Mouse (Mus musculus) liver, embryonic 15.5 days (tissue): ENCODE data around the gene Msi2. TPM values are rescaled to one million over a fixed set of nuclear protein-coding genes. Genes with fewer than 3 reads are reported as not detected.

ENCODE experiments used
- ATAC-seq: fragments of 200-750 bp; cut with Nextera tagmentation; 2 replicates; pipeline ENCODE4 v1.8.0; 2017; ENCODE audit warnings: moderate number of reproducible peaks, mild to moderate bottlenecking, moderate library complexity; ENCODE audit not compliant: insufficient read depth
- H3K27ac ChIP-seq: fragments of 300-500 bp; sonication (generic); replicated peaks from 2 replicates; pipeline ENCODE4 v1.5.1; 2015; ENCODE audit warnings: mild to moderate bottlenecking, inconsistent platforms
- H3K27me3 ChIP-seq: fragments of 300-500 bp; sonication (generic); 2 replicates; pipeline ENCODE4 v1.6.1; 2015; ENCODE audit warnings: mild to moderate bottlenecking, inconsistent platforms
- H3K36me3 ChIP-seq: fragments of 300-500 bp; sonication (generic); replicated peaks from 2 replicates; pipeline ENCODE4 v1.6.1; 2015; ENCODE audit warnings: moderate library complexity, mild to moderate bottlenecking, inconsistent platforms
- H3K4me1 ChIP-seq: fragments of 300-500 bp; sonication (generic); replicated peaks from 2 replicates; pipeline ENCODE4 v1.6.1; 2015; ENCODE audit warnings: inconsistent platforms
- H3K4me2 ChIP-seq: fragments of 300-500 bp; sonication (generic); 2 replicates; pipeline ENCODE4 v1.6.1; 2015; ENCODE audit warnings: moderate library complexity, mild to moderate bottlenecking, inconsistent platforms
- H3K4me3 ChIP-seq: fragments of 300-500 bp; sonication (generic); replicated peaks from 2 replicates; pipeline ENCODE4 v1.5.1; 2015; ENCODE audit warnings: mild to moderate bottlenecking, inconsistent platforms
- H3K9ac ChIP-seq: fragments of 300-500 bp; sonication (generic); 2 replicates; pipeline ENCODE4 v1.6.1; 2015; ENCODE audit warnings: moderate library complexity, mild to moderate bottlenecking, inconsistent platforms
- H3K9me3 ChIP-seq: fragments of 300-500 bp; sonication (generic); replicated peaks from 2 replicates; pipeline ENCODE4 v1.6.1; 2016; ENCODE audit warnings: inconsistent platforms
- WGBS: fragments of 180-500 bp; shearing (Covaris S2); methylation state at CpG from one replicate; pipeline ENCODE4 v1.1.7; 2015; ENCODE audit warnings: mixed read lengths; ENCODE audit not compliant: insufficient replicate concordance; 5-methylcytosine and 5-hydroxymethylcytosine counted together
- polyA plus RNA-seq: library from polyadenylated mRNA; unstranded; fragments of >200 nt; fragmentation: Nextera tagmentation; extraction: Ambion mirVana; gene quantifications from 2 replicates; pipeline ENCODE4 v1.2.1, GENCODE M21; 2015

The Msi2 gene
- polyA plus RNA-seq, 1 experiment from 2014 or later = 3.1 TPM

- Histone ChIP-seq H3K4me2 (no peak overlapping the region), H3K27ac (no peak overlapping the region), H3K4me1 (peaks cover 3% of the 10 kb centered on the region), H3K27me3 (no peaks in the 10 kb centered on the region), H3K4me3 (no peak overlapping the region), H3K36me3 (peaks cover 32% of the 10 kb centered on the region), H3K9me3 (no peaks in the 10 kb centered on the region), H3K9ac (no peak overlapping the region)
- WGBS = 85% methylated on average over 15 of the region's 15 CpGs
- ATAC-seq = no peak
Measured at GRCm38 (mm10) chr11:88709876-88710614, 8.3 kb downstream of the Msi2 start.

GRCm38 (mm10) chr11:88707228-88707775 lies 11.0 kb downstream of the Msi2 start:
- H3K9me3 ChIP-seq = no peaks in the 10 kb centered on the region
- H3K4me1 ChIP-seq = 0 out of 2 replicates have a peak, but pooled peaks cover 9% of the 10 kb centered on the region
- H3K27ac ChIP-seq = no peak overlapping the region
- peaks cover 29% of the 10 kb centered on the region for H3K36me3 ChIP-seq
- no peaks in the 10 kb centered on the region for H3K27me3 ChIP-seq
- ATAC-seq = no peak
- no peak overlapping the region for H3K4me2 ChIP-seq
- no peak overlapping the region for H3K9ac ChIP-seq
- H3K4me3 ChIP-seq = no peak overlapping the region
- WGBS = 75% methylated on average over 11 of the region's 11 CpGs

DNA sequence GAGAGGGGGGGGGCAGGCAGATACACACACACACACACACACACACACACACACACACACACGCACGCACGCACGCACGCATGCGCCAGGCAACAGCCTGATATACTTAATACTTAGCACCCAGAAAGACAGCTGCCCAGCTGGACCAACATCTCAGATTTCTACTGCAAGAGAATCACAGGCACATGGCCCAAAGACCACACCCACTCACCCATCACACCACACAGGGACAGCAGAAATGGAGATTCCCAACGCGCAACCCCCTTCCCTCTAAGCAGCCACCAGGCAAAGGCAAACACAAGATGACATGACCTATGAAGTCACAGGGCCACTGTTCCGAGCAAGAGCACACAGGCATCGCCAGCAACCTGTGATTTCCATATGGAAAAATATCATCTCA lies 13.6 kb downstream of the Msi2 start:
- no peaks in the 10 kb centered on the region for H3K9me3 ChIP-seq
- 79% methylated on average over 10 of the region's 10 CpGs for WGBS

DNA sequence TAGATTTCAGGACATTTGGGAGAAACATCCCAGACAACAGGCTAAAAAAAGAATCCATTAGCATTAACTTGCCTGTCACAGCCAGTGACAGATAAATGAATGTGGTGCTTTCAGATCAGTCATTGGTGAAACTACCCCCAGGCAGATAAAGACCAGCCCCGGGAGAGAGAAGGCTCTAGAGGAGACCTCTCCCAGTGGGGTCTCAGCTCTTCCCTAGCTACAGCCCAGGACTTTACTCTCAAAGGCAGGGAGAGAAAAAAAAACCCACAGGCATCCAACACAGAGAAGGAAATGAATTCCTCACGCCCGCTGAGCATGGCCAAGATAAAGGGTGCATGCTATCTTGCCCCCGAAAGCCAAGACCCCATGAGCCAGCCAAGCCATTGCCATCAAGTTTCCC lies 15.1 kb downstream of the Msi2 start:
- 53% methylated on average over 4 of the region's 4 CpGs for WGBS
- no peak for ATAC-seq

More for the DNA sequence above, 13.6 kb downstream of the Msi2 start:
- peak; percentile 34; the same call in 1 of the 2 replicates for ATAC-seq
- Histone ChIP-seq H3K36me3 (peaks cover 23% of the 10 kb centered on the region), H3K4me3 (no peak overlapping the region), H3K4me2 (no peak overlapping the region), H3K27ac (no peak overlapping the region), H3K4me1 (0 out of 2 replicates have a peak, but pooled peaks cover 9% of the 10 kb centered on the region), H3K27me3 (no peaks in the 10 kb centered on the region), H3K9ac (no peak overlapping the region)

DNA sequence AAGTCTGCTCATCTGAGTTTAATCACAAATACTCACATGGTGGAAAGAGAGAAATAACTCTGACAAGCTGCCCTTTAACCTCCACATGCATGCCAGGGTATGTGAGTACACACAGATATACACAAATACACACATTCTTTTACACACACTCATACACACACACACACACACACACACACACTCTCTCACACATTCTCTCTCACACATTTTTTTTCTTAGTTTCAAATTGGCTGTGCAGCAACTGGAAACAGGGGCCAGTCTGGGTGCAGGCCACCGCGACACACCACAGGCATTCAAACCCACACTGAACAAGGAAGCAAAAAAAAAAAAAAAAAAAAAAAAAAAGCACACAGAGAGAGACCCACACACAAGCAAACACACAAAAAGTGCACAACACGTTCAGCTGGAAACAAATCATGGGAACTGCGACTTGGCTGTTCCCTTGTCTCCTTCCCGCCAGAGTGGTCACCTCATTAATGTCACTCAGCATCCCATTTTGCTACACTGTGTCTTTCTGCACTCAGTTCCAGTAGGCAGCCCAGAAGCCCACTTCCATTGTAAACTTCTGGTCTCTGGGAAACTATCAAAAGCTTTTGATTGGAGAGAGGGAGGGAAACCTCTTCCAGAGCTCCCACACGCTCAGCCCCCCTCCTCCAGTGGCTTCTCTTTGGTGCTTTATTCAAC lies 16.2 kb downstream of the Msi2 start:
- H3K4me1 ChIP-seq = 0 out of 2 replicates have a peak, but pooled peaks cover 9% of the 10 kb centered on the region
- H3K9ac ChIP-seq = no peak overlapping the region
- WGBS = 85% methylated on average over 6 of the region's 6 CpGs
- H3K27me3 ChIP-seq = no peaks in the 10 kb centered on the region
- peaks cover 17% of the 10 kb centered on the region for H3K36me3 ChIP-seq
- no peak overlapping the region for H3K4me3 ChIP-seq
- no peak for ATAC-seq
- H3K4me2 ChIP-seq = no peak overlapping the region
- no peak overlapping the region for H3K27ac ChIP-seq
- no peaks in the 10 kb centered on the region for H3K9me3 ChIP-seq

More for the DNA sequence above, 15.1 kb downstream of the Msi2 start:
- H3K27me3 ChIP-seq = no peaks in the 10 kb centered on the region
- H3K9ac ChIP-seq = no peak overlapping the region
- no peak overlapping the region for H3K4me2 ChIP-seq
- H3K36me3 ChIP-seq = peaks cover 17% of the 10 kb centered on the region
- H3K9me3 ChIP-seq = no peaks in the 10 kb centered on the region
- H3K4me3 ChIP-seq = no peak overlapping the region
- H3K27ac ChIP-seq = no peak overlapping the region
- 0 out of 2 replicates have a peak, but pooled peaks cover 9% of the 10 kb centered on the region for H3K4me1 ChIP-seq

- ATAC-seq = no peak
- no peak overlapping the region for H3K27ac ChIP-seq
Measured at GRCm38 (mm10) chr11:88701020-88701419, 17.3 kb downstream of the Msi2 start.

GRCm38 (mm10) chr11:88700202-88700711 lies 18.1 kb downstream of the Msi2 start:
- no peaks in the 10 kb centered on the region for H3K27me3 ChIP-seq
- ATAC-seq = no peak
- no peaks in the 10 kb centered on the region for H3K9me3 ChIP-seq
- H3K36me3 ChIP-seq = peaks cover 17% of the 10 kb centered on the region
- no peak overlapping the region for H3K9ac ChIP-seq
- WGBS = 76% methylated on average over 15 of the region's 15 CpGs
- H3K27ac ChIP-seq = no peak overlapping the region
- H3K4me1 ChIP-seq = 0 out of 2 replicates have a peak, but pooled peaks cover 9% of the 10 kb centered on the region
- H3K4me3 ChIP-seq = no peak overlapping the region
- H3K4me2 ChIP-seq = no peak overlapping the region

More at GRCm38 (mm10) chr11:88701020-88701419, 17.3 kb downstream of the Msi2 start:
- H3K27me3 ChIP-seq = no peaks in the 10 kb centered on the region
- H3K4me1 ChIP-seq = 0 out of 2 replicates have a peak, but pooled peaks cover 9% of the 10 kb centered on the region
- WGBS = 85% methylated on average over 6 of the region's 6 CpGs
- H3K9me3 ChIP-seq = no peaks in the 10 kb centered on the region
- H3K9ac ChIP-seq = no peak overlapping the region
- no peak overlapping the region for H3K4me3 ChIP-seq
- H3K4me2 ChIP-seq = no peak overlapping the region
- peaks cover 17% of the 10 kb centered on the region for H3K36me3 ChIP-seq

GRCm38 (mm10) chr11:88693905-88694893 lies 24.1 kb downstream of the Msi2 start:
- no peaks in the 10 kb centered on the region for H3K36me3 ChIP-seq
- no peaks in the 10 kb centered on the region for H3K27me3 ChIP-seq
- H3K27ac ChIP-seq = no peak overlapping the region
- ATAC-seq = no peak
- WGBS = 79% methylated on average over 20 of the region's 20 CpGs
- no peak overlapping the region for H3K4me3 ChIP-seq
- H3K9me3 ChIP-seq = no peaks in the 10 kb centered on the region
- H3K4me2 ChIP-seq = no peak overlapping the region
- no peak overlapping the region for H3K9ac ChIP-seq
- peaks cover 26% of the 10 kb centered on the region for H3K4me1 ChIP-seq

GRCm38 (mm10) chr11:88693002-88693769 lies 25.1 kb downstream of the Msi2 start:
- 77% methylated on average over 13 of the region's 13 CpGs for WGBS
- H3K9ac ChIP-seq = no peak overlapping the region
- ATAC-seq = no peak
- peaks cover 29% of the 10 kb centered on the region for H3K4me1 ChIP-seq
- H3K36me3 ChIP-seq = no peaks in the 10 kb centered on the region
- no peak overlapping the region for H3K4me3 ChIP-seq
- H3K9me3 ChIP-seq = no peaks in the 10 kb centered on the region
- no peak overlapping the region for H3K27ac ChIP-seq
- H3K4me2 ChIP-seq = no peak overlapping the region
- H3K27me3 ChIP-seq = no peaks in the 10 kb centered on the region

DNA sequence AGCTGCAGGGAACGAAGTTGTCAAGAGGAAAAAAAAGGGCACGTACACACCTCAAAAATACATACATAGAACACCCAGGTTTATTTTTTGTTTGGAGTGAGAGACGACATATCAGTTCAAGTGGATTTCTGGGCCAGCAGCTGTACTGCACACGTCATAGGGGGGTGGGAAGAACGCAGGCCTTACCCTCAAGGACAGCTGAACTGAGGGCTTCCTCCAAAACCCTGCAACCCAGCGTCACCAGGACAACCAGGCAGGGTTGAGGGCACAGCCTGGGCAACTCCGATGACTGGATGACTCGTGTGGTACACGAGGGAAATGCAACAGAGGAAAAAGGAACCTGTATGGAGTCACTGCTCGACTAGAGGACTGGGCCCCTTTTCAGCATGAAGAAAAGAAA lies 25.9 kb downstream of the Msi2 start:
- H3K36me3 ChIP-seq = no peaks in the 10 kb centered on the region
- no peak overlapping the region for H3K4me3 ChIP-seq
- no peaks in the 10 kb centered on the region for H3K9me3 ChIP-seq
- no peak overlapping the region for H3K27ac ChIP-seq
- H3K9ac ChIP-seq = no peak overlapping the region
- H3K27me3 ChIP-seq = no peaks in the 10 kb centered on the region
- ATAC-seq = no peak
- peaks cover 29% of the 10 kb centered on the region for H3K4me1 ChIP-seq
- no peak overlapping the region for H3K4me2 ChIP-seq
- 37% methylated on average over 9 of the region's 10 CpGs for WGBS
